Mouse (Mus musculus) cerebellum, adult 11-12 months (tissue): ENCODE measurements around the gene Gm20388.
A peak's percentile ranks its signal among the peaks of the same experiment; 100 is the strongest.
"Not testable (repeated sequence)": the region's sequence is repeated elsewhere in the genome, so short reads cannot be mapped to it uniquely, and the experiment has no call there.

Source experiments
- DNase-seq: peaks from one replicate; pipeline ENCODE4 v3.0.0; 2022

Gm20388 gene

GRCm38 (mm10) chr8:123536990-123537380 is 3626.3 kb downstream of the Gm20388 start:
- DNase-seq, result peak; percentile 1

- DNase-seq, result peak; percentile 39
Measured at GRCm38 (mm10) chr8:123537641-123538040, 3627.0 kb downstream of the Gm20388 start.

GRCm38 (mm10) chr8:123564221-123564620 is 3653.6 kb downstream of the Gm20388 start:
- DNase-seq, result not testable (repeated sequence)

GRCm38 (mm10) chr8:123575386-123575785 is 3664.7 kb downstream of the Gm20388 start:
- DNase-seq, result not testable (repeated sequence)

- DNase-seq, result peak; percentile 37
Measured at GRCm38 (mm10) chr8:123600666-123601172, 3690.1 kb downstream of the Gm20388 start.

- not testable (repeated sequence) for DNase-seq
Measured at GRCm38 (mm10) chr8:123601457-123601856, 3690.8 kb downstream of the Gm20388 start.

GRCm38 (mm10) chr8:123612652-123613051 is 3702.0 kb downstream of the Gm20388 start:
- DNase-seq, result not testable (repeated sequence)

- DNase-seq, result not testable (repeated sequence)
Measured at GRCm38 (mm10) chr8:123623523-123623922, 3712.9 kb downstream of the Gm20388 start.

GRCm38 (mm10) chr8:123624274-123624673 is 3713.6 kb downstream of the Gm20388 start:
- no peak for DNase-seq

- DNase-seq, result no peak
Measured at GRCm38 (mm10) chr8:123624702-123625101, 3714.1 kb downstream of the Gm20388 start.

GRCm38 (mm10) chr8:123625717-123626116 is 3715.1 kb downstream of the Gm20388 start:
- DNase-seq, result no peak

- no peak for DNase-seq
Measured at GRCm38 (mm10) chr8:123627410-123628147, 3716.9 kb downstream of the Gm20388 start.

GRCm38 (mm10) chr8:123628253-123628967 is 3717.8 kb downstream of the Gm20388 start:
- peak; percentile 39 for DNase-seq

- DNase-seq, result peak; percentile 48
Measured at GRCm38 (mm10) chr8:123628968-123629755, 3718.5 kb downstream of the Gm20388 start.

- DNase-seq, result no peak
Measured at GRCm38 (mm10) chr8:123630058-123630457, 3719.4 kb downstream of the Gm20388 start.

- no peak for DNase-seq
Measured at GRCm38 (mm10) chr8:123630841-123631251, 3720.2 kb downstream of the Gm20388 start.

- DNase-seq, result not testable (repeated sequence)
Measured at GRCm38 (mm10) chr8:123631746-123632145, 3721.1 kb downstream of the Gm20388 start.

GRCm38 (mm10) chr8:123632257-123632656 is 3721.6 kb downstream of the Gm20388 start:
- DNase-seq, result no peak

- DNase-seq, result no peak
Measured at GRCm38 (mm10) chr8:123633801-123634200, 3723.2 kb downstream of the Gm20388 start.

GRCm38 (mm10) chr8:123634395-123635131 is 3723.9 kb downstream of the Gm20388 start:
- no peak for DNase-seq

GRCm38 (mm10) chr8:123635671-123636070 is 3725.0 kb downstream of the Gm20388 start:
- no peak for DNase-seq
